ENCODE assay signal across 7 mouse cellular contexts in the genomic region with DNA sequence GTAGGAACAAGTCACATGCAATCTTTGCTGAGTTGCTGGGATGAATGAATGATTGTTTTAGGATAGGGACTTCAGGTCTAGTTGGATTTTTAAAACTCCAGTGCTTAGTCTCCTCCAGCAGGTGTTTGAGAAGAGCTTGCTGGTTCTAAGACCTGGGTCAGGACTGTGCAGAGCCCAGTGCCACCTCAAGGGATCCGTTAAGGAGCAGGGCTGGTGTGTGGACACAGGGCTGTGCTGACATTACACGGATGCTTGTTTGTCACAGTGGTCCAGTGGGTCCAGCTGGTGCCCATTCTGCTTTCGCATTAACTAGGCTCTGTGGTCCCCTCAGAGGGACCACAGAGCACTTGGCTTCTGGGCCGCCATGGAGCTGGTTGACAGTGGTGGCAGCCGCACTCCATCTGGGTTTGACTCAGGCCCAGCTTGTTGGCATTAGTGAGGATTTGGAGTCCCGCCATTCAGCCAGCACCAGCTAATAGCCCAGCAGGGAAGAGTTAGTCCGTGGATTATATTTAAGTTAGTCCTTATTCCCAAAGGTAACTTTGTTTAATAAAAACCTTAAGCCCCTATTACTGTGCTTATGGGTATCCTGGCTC. TPM values are rescaled to one million over a fixed set of nuclear protein-coding genes. Genes with fewer than 3 reads are reported as not detected.
DNase-seq lines count a peak whose midpoint lies in the region; ATAC-seq lines count a peak whose summit lies in the region.

No protein-coding gene starts in this region.

- H3K9me3 ChIP-seq in neural tube, embryonic 12.5 days, result no peaks in the 10 kb centered on the region
- H3K9me3 ChIP-seq in forebrain, embryonic 15.5 days, result no peaks in the 10 kb centered on the region
- H3K9me3 ChIP-seq in limb, embryonic 12.5 days, result no peaks in the 10 kb centered on the region

- H3K4me2 ChIP-seq in neural tube, embryonic 12.5 days (replicated peaks), result no peak overlapping the region
- no peak overlapping the region for H3K4me2 ChIP-seq in forebrain, embryonic 15.5 days (replicated peaks)
- H3K4me2 ChIP-seq in limb, embryonic 12.5 days, result peak overlapping the region; percentile 3; the same call in 1 of the 2 replicates

- H3K27me3 ChIP-seq in neural tube, embryonic 12.5 days (replicated peaks), result 0 out of 2 replicates have a peak, but pooled peaks cover 2% of the 10 kb centered on the region
- H3K27me3 ChIP-seq in forebrain, embryonic 15.5 days, result peaks cover 9% of the 10 kb centered on the region; the same call in 1 of the 2 replicates
- peaks cover 6% of the 10 kb centered on the region; the same call in 1 of the 2 replicates for H3K27me3 ChIP-seq in limb, embryonic 12.5 days

- H3K27ac ChIP-seq in neural tube, embryonic 12.5 days, result no peak overlapping the region
- 0 out of 2 replicates have a peak overlapping the region, but pooled peaks have one; percentile 17 for H3K27ac ChIP-seq in forebrain, embryonic 15.5 days (replicated peaks)
- H3K27ac ChIP-seq in limb, embryonic 12.5 days, result peak overlapping the region; percentile 57

- 60% methylated on average over 7 of the region's 7 CpGs for WGBS in neural tube, embryonic 12.5 days
- 20% methylated on average over 7 of the region's 7 CpGs for WGBS in forebrain, embryonic 15.5 days
- 39% methylated on average over 7 of the region's 7 CpGs for WGBS in limb, embryonic 12.5 days

- H3K9ac ChIP-seq in neural tube, embryonic 12.5 days, result no peak overlapping the region
- H3K9ac ChIP-seq in forebrain, embryonic 15.5 days (replicated peaks), result no peak overlapping the region
- H3K9ac ChIP-seq in limb, embryonic 12.5 days (replicated peaks), result no peak overlapping the region

- H3K36me3 ChIP-seq in neural tube, embryonic 12.5 days, result no peaks in the 10 kb centered on the region
- no peaks in the 10 kb centered on the region for H3K36me3 ChIP-seq in forebrain, embryonic 15.5 days
- no peaks in the 10 kb centered on the region for H3K36me3 ChIP-seq in limb, embryonic 12.5 days

- ATAC-seq in neural tube, embryonic 12.5 days (ENCODE audit: low FRiP score, low read depth), result 0 out of 2 replicates have a peak, but pooled peaks have one; percentile 57
- ATAC-seq in forebrain, embryonic 15.5 days (replicated peaks), result peak; percentile 61
- ATAC-seq in limb, embryonic 12.5 days (ENCODE audit: insufficient number of reproducible peaks, insufficient read depth, low FRiP score, low TSS enrichment, low read depth), result no peak
- no peak for ATAC-seq in monocyte, adult 5-6 weeks (replicated peaks; ENCODE audit: insufficient number of reproducible peaks, low FRiP score, low TSS enrichment, poor library complexity, severe bottlenecking)

- H3K4me3 ChIP-seq in neural tube, embryonic 12.5 days, result no peak overlapping the region
- no peak overlapping the region for H3K4me3 ChIP-seq in forebrain, embryonic 15.5 days
- H3K4me3 ChIP-seq in limb, embryonic 12.5 days (replicated peaks), result no peak overlapping the region

- peaks cover 61% of the 10 kb centered on the region for H3K4me1 ChIP-seq in neural tube, embryonic 12.5 days
- H3K4me1 ChIP-seq in forebrain, embryonic 15.5 days, result peaks cover 48% of the 10 kb centered on the region
- H3K4me1 ChIP-seq in limb, embryonic 12.5 days (replicated peaks), result peaks cover 75% of the 10 kb centered on the region

- DNase-seq in neural tube, embryonic 10.5 days (ENCODE audit: extremely low spot score, low spot score), result no peak
- peak; percentile 48 for DNase-seq in right cerebral cortex, postnatal 4 days
- no peak for DNase-seq in natural killer cell, adult 2 months (ENCODE audit: low spot score in 2 of 2)

RNA-seq across cellular contexts. Expression of a gene that starts 22.6 kb away (rescaled TPM):
- 120 and 123 TPM in 2 replicates for polyA plus RNA-seq in neural tube, embryonic 12.5 days (2016; fragmentation: Nextera tagmentation; extraction: Ambion mirVana)
- 104 and 107 TPM in 2 replicates for polyA plus RNA-seq in forebrain, embryonic 15.5 days (2015; fragmentation: Nextera tagmentation; extraction: Ambion mirVana)
- 97.0 and 98.2 TPM in 2 replicates for polyA plus RNA-seq in limb, embryonic 12.5 days (2016; fragmentation: Nextera tagmentation; extraction: Ambion mirVana)
- total RNA-seq in monocyte, adult 5-6 weeks (2017), result 42.0 to 59.0 TPM (median 59.0 TPM) in 3 replicates

RNA-seq across cellular contexts. Expression of a gene that starts 23.1 kb away (rescaled TPM):
- 7.0 and 9.8 TPM in 2 replicates for polyA plus RNA-seq in neural tube, embryonic 12.5 days (2016; fragmentation: Nextera tagmentation; extraction: Ambion mirVana)
- polyA plus RNA-seq in forebrain, embryonic 15.5 days (2015; fragmentation: Nextera tagmentation; extraction: Ambion mirVana), result 6.4 and 9.5 TPM in 2 replicates
- polyA plus RNA-seq in limb, embryonic 12.5 days (2016; fragmentation: Nextera tagmentation; extraction: Ambion mirVana), result 8.8 and 11.1 TPM in 2 replicates
- 3.0 to 9.0 TPM (median 6.5 TPM) in 3 replicates for total RNA-seq in monocyte, adult 5-6 weeks (2017)

Comparison
In these comparisons a context has a peak if more than half of its experiments do, and no peak if none do; other contexts are left out.
1. ATAC-seq: peak in neural tube, embryonic 12.5 days (single experiment) and forebrain, embryonic 15.5 days (single experiment); none in limb, embryonic 12.5 days (single experiment) and monocyte, adult 5-6 weeks (single experiment).